ENCODE assay signal across 11 mouse cellular contexts in genomic region chr19:42380321-42380980, GRCm38 (mm10). TPM values are rescaled to one million over a fixed set of nuclear protein-coding genes. Genes with fewer than 3 reads are reported as not detected.
DNase-seq lines count a peak whose midpoint lies in the region; ATAC-seq and TF ChIP-seq lines count a peak whose summit lies in the region.
"Had no signal": no experiment of that assay in that cellular context is flagged by ENCODE, and none has a peak within 500 bp of the region (broad histone marks: within the 10 kb centered on the region; RNA-seq: fewer than 3 reads in every experiment).

No protein-coding gene starts in this region.

- H3K9ac ChIP-seq in forebrain, embryonic 16.5 days (replicated peaks; ENCODE audit: low read depth, low read length): peak overlapping the region; percentile 46
- H3K9ac ChIP-seq in limb, embryonic 15.5 days: no peak overlapping the region
- H3K9ac ChIP-seq: liver, embryonic 14.5 days had no signal

- TF ChIP-seq CTCF in E14TG2a.4 (conservative IDR thresholded peaks at IDR 0.05; ENCODE audit: low read length): no peak

- DNase-seq in frontal cortex, postnatal 25 days (ENCODE audit: low spot score in 2 of 2): no peak
- DNase-seq in right cerebral cortex, postnatal 36 days (ENCODE audit: low spot score in 2 of 2): peak; percentile 24 to 35
- DNase-seq in adrenal gland, postnatal 10 days: no peak
- DNase-seq in gastrocnemius, adult 18-20 months (ENCODE audit: low spot score): no peak

- no peaks in the 10 kb centered on the region for H3K36me3 ChIP-seq in E14TG2a.4 (ENCODE audit: insufficient read depth, low read length)
- no peaks in the 10 kb centered on the region for H3K36me3 ChIP-seq in forebrain, embryonic 16.5 days (ENCODE audit: control insufficient read depth, insufficient read depth)
- no peaks in the 10 kb centered on the region for H3K36me3 ChIP-seq in limb, embryonic 15.5 days

- H3K4me2 ChIP-seq in forebrain, embryonic 16.5 days (ENCODE audit: low read length): peak overlapping the region; percentile 48
- H3K4me2 ChIP-seq in limb, embryonic 15.5 days: peak overlapping the region; percentile 46

- 1% methylated on average over 23 of the region's 26 CpGs for WGBS in forebrain, embryonic 16.5 days
- 2% methylated on average over 26 of the region's 26 CpGs for WGBS in limb, embryonic 15.5 days

- H3K27me3 ChIP-seq in E14TG2a.4 (ENCODE audit: insufficient read depth, low read length): peaks cover 47% of the 10 kb centered on the region
- no peaks in the 10 kb centered on the region; the same call in 1 of the 2 replicates for H3K27me3 ChIP-seq in forebrain, embryonic 16.5 days (replicated peaks; ENCODE audit: control insufficient read depth, insufficient read depth, low read length)
- peaks cover 60% of the 10 kb centered on the region for H3K27me3 ChIP-seq in limb, embryonic 15.5 days

- ATAC-seq in frontal cortex, adult (ENCODE audit: low TSS enrichment): peak; percentile 51
- peak; percentile 85 for ATAC-seq in forebrain, embryonic 16.5 days
- ATAC-seq in limb, embryonic 15.5 days (ENCODE audit: insufficient number of reproducible peaks, low FRiP score, low TSS enrichment, low read depth): 0 out of 2 replicates have a peak, but pooled peaks have one; percentile 54

- H3K27ac ChIP-seq in forebrain, embryonic 16.5 days (ENCODE audit: low read length): peak overlapping the region; percentile 72
- no peak overlapping the region for H3K27ac ChIP-seq in limb, embryonic 15.5 days
- H3K27ac ChIP-seq: liver, embryonic 14.5 days had no signal

- H3K4me3 ChIP-seq in E14TG2a.4 (replicated peaks; ENCODE audit: low read length): peak overlapping the region; percentile 51
- peak overlapping the region; percentile 26 for H3K4me3 ChIP-seq in forebrain, embryonic 16.5 days (replicated peaks; ENCODE audit: low read length)
- peak overlapping the region; percentile 24 for H3K4me3 ChIP-seq in limb, embryonic 15.5 days

- H3K4me1 ChIP-seq in E14TG2a.4 (replicated peaks; ENCODE audit: low read depth, low read length): peaks cover 72% of the 10 kb centered on the region
- H3K4me1 ChIP-seq in forebrain, embryonic 16.5 days (replicated peaks; ENCODE audit: control insufficient read depth, insufficient read depth, low read length): peaks cover 24% of the 10 kb centered on the region
- peaks cover 16% of the 10 kb centered on the region for H3K4me1 ChIP-seq in limb, embryonic 15.5 days

- H3K9me3 ChIP-seq in E14TG2a.4 (ENCODE audit: low read length): no peaks in the 10 kb centered on the region
- H3K9me3 ChIP-seq in forebrain, embryonic 16.5 days (ENCODE audit: control insufficient read depth, low read length): no peaks in the 10 kb centered on the region
- no peaks in the 10 kb centered on the region for H3K9me3 ChIP-seq in limb, embryonic 15.5 days

RNA-seq across cellular contexts. Expression of gene Crtac1, which starts 51.1 kb away (rescaled TPM):
- polyA plus RNA-seq in forebrain, embryonic 16.5 days (2015; fragmentation: Nextera tagmentation; extraction: Ambion mirVana): 17.1 and 24.3 TPM in 2 replicates
- polyA plus RNA-seq in limb, embryonic 15.5 days (2015; fragmentation: Nextera tagmentation; extraction: Ambion mirVana): 3.5 and 4.2 TPM in 2 replicates
- 1 to 10 TPM in 1 of 2 experiments, under 1 TPM in 1; 0.63 to 1.3 TPM for total RNA-seq in adrenal gland, postnatal 10 days (2021)
- under 1 TPM in 1 of 2 experiments, not detected in 1; 0.45 TPM for total RNA-seq in gastrocnemius, adult 18-20 months (2021)
- total RNA-seq: common myeloid progenitor, adult 5-6 weeks had no signal
- polyA plus RNA-seq: C2C12 had no signal

Comparison
In these comparisons a context has a peak if more than half of its experiments do, and no peak if none do; other contexts are left out.
1. DNase-seq: peak in right cerebral cortex, postnatal 36 days (2 of 2); none in frontal cortex, postnatal 25 days (0 of 2), adrenal gland, postnatal 10 days (single experiment) and gastrocnemius, adult 18-20 months (single experiment).
2. Peak in every context shown above with its lines, with median percentiles within 50 percentile points of each other: ATAC-seq and H3K4me3 ChIP-seq.